Mouse (Mus musculus) c-Kit-positive CD71-positive TER-119-positive erythroid progenitor cells, embryonic 14.5 days (primary cell): ENCODE measurements around the gene Elf4.

Source experiments
- DNase-seq: peaks from one replicate; pipeline ENCODE4 v3.0.0-alpha.2; 2013; ENCODE audit warnings: low spot score

Elf4 gene

GRCm38 (mm10) chrX:48365836-48366577, 96.9 kb downstream of the Elf4 start:
- no peak for DNase-seq
